Mouse (Mus musculus): ENCODE results near the gene Tecr.

The Tecr gene

DNA sequence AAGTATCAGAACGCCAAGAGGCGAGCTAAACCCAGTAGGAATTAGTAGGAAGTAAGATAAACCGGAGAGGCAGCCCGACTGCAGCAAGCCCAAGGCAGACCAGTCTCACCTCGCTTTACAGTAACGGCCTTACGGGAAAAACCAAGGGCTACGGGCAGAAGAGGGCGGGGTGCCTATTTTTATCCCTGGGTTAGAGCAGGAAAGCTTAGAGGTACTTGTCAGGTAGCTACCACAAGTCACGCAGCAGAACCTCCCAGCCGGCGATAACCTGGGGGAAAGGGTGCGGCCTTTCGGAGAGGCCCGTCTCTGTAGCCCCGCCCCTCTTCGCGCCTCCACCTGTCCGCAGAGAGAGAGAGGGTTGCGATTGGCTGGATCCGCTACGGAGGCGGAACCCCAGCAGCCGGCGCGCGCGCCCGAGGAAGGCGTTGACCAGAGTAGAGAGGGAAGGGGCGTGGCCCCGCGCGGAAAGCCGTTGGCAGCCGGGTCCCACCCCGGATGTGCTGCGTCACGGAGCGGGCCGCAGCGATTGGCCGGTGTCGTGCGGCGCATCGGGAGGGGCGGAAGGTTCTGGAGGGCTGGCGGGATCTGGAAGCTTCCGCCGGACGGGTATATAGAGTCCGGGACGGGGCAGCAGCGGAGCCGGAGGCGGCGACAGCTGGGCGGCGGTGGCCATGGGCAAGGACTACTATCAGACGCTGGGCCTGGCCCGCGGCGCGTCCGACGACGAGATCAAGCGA is at the start of gene Tecr, which contains the start of gene Dnajb1:
Gene Tecr, minus strand, starts transcription at position 311 of the 737 bp plus-strand sequence.
Gene Dnajb1, plus strand, starts transcription at position 533 of the 737 bp plus-strand sequence.
- peak; percentile 100 for DNase-seq (ENCODE audit: low spot score)

DNA sequence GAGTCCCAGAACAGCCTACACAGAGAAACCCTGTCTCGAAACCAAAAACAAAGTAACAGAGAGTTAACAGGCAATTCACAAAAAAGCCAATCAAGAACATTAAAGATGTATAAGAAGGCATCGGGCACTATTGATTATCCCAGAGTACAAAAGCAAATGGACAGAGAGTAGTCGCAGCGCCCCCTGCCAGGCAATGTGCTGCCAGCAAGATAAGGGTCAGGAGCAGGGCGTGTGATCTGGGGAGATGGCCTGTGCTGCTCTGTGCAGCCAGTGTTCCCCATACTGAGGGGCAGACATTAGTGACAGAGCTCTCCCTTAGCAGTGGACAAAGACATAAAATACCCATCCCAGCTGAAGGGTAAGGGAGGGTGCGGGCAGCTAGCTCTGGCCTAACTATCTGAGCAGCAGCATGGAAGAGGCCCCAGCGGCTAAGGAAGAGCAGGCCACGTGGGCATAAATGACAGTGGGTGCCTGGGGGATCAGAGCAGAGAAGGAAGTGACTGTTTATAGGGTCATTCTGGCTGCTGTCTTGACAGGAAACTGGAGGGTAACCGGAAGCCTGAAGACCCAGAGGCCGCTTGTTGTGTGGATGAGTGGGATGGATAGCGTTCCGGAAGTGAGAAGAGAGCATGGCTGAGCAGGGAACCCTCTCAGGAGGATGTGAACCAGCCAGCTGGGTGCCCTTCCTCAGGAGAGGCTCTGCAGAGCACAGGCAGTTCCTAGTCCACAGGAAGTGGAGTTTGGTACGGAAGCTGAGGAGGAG is 48.9 kb upstream of the Tecr start:
- DNase-seq (ENCODE audit: low spot score), result peak; percentile 75

DNA sequence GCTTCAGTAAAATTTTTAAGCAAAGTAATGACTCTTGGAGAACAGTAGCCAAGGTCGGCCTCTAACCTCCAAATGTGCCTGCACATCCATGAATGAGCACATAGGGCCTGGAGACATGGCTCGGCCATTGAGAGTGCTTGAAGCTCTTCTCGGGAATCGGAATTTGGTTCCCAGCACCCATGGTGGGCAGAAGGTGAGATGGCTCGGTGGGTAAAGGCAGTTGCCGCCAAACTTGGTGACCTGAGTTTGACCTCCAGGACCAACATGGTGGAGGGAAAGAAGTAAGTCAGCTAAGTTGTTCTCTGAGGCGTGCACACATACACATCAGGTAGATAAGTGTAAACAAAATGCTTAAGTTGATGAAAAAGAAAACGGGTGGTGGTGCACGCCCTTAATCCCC is 48.3 kb upstream of the Tecr start:
- DNase-seq (ENCODE audit: low spot score), result no peak

DNA sequence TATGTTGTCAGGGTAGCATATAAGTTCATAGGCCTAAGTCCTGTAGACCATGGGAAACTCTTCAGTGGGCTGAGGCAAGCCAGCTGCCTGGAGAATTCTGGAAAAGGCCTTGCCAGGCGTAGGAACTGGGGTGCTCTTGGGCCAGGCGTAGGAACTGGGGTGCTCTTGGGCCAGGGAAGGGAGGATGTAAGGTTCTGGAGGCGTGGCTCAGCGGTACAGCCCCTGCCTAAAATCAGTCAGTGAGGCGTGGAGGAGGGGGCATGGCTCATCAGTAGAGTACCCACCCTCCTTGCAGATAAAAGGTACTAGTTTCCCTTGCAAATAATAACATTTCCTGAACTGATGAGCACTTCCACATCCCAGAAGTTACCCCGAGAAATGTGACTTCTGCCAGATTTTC is 47.0 kb upstream of the Tecr start:
- no peak for DNase-seq (ENCODE audit: low spot score)

DNA sequence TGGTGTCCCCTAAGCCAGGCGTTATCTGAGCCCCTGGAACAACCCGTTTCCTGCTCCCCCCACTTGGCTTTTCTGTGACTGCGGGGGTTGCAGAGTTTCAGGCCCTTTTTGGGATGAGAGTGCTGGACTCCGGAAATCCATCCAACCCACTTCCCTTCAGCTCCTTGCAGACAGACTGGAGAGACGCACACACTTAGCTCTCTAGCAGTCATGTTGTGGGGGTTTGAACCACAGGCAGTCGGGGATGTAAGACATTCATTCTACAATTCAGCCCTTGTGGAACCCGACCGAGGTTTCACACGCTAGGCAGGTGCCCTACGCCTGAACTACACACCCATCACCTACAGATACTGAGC is 45.9 kb upstream of the Tecr start:
- DNase-seq (ENCODE audit: low spot score), result no peak

DNA sequence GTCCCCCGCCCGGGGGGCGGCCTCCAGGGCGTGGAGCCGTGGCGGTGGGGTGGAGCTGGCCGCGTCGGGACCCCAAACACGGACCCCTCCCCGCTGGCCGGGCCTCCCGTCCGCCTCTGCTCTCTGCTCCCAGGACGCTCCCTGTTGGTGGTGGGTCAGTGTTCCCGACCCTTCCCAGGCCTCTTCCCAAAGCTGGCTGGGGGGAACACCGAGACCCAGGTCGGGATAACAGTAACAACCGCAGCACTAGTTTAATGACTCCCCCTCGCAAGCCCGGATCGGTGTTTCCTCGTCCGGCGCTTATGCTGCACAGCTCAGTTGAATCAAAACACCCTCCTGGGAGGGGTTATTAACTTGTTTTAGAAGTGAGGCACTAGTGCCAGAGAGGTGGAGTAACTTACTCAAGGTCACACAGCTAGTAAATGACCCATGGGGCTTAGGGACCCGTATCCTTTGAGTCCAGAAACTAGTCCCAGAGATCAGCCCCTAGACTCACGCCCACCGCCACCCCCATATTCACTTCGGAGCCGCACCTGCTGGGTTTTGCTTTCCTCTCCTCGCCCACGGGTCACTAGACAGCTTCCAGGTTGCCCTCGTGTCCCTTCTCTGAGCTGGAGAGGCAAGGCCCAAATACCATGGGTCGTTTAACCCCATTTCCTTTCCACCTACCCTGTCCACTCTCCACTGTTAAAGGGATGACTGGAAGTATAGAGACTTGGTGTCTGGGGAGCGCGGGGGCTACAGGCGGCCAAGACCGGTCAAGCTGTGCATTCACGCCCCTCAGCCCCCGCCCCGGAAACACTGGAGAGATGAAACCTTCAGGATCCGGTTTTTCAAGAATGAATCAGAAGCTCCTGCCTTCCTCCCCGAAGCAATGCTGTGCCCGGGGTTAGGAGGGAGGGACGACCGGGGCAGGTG is 45.2 kb upstream of the Tecr start:
- DNase-seq (ENCODE audit: low spot score), result no peak

DNA sequence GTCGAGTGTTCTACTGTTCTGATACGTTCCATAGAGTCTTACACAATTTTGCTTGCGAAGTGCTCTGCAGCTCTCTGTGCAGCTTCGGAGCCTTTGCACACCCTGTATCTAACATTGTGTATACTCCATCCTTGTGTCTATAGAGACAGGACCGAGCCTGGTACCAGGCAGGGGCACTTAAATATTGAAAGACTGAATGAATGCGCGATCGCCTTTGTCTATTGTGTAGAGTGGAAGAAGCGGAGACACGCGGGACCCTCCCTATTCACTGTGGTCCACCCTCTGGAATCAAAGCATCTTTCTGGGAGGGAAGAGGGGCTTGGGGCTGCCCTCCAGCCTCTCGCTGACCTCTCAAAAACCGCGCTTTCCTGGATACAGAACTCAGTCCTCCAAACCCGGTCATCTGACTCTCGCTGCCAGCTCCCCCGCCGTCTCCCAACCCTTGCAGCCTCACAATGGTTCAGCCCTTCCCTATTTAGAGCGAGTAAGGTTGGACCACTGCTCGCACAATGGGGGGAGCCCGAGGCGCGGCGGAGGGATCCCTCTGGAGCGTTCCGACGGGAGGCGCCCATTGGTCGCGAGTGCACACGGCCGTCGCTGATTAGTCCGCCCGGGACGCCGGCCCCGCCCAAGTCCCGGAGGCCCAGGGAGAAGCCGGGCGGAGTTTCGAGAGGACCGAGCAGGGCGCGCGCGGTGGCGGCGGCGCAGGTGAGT is 44.4 kb upstream of the Tecr start, which contains the start of gene Gipc1:
Gene Gipc1, plus strand, starts transcription at position 648 of the 714 bp plus-strand sequence.
- peak; percentile 97 for DNase-seq (ENCODE audit: low spot score)

DNA sequence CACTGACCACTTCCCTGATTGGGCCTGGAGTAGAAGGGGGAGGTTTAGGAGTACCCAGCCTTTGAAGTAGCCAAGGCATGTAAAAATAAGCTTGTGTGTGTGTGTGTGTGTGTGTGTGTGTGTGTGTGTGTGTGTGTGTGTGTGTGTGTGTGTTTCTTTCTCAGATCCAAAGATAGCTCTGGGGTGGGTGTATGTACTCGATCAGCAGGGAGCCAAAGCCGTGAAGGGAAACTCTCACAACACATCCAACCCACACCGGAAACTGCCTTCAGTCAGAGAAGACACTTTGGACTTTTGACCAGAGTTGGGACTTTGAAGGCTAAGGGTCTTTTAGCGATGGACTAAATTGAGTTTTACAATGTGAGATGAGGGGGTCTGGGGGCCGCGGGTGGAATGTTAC is 41.9 kb upstream of the Tecr start:
- no peak for DNase-seq (ENCODE audit: low spot score)

DNA sequence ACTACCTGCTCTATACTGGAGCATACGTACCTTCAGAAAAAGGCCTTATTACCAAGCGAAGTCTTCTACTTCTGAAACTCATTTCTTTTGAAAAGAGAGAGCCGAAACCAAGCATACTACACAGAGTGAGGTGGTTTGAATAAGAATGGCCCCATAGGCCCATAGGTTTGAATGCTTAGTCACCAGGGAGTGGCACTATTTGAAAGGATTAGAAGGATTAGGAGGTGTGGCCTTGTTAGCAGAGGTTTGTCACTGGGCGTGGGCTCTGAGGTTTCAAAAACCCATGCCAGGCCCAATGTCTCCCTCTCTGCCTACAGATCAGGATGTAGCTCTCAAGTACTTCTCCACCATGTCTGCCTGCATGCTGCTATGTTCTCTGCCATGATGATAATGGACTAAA is 40.3 kb upstream of the Tecr start:
- no peak for DNase-seq (ENCODE audit: low spot score)

DNA sequence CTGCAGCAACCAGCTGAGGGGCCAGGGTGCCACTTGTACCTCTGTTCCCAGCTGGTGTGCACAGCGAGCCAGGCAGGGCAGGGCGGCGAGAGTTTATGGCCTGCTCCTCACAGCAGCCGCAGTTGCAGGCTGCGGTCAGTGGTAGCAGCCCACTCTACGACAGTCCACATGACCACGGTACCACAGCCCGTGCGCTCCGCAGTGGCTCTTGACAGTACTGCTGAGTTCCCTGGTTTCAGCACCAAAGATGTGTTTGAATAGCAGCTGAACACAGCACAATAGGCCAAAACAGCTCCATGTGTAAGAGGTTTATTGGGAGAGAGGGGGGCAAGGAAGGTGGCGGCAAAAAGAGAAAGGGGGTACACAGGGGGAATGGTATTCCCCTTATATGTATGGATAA is 39.7 kb upstream of the Tecr start:
- DNase-seq (ENCODE audit: low spot score), result no peak

DNA sequence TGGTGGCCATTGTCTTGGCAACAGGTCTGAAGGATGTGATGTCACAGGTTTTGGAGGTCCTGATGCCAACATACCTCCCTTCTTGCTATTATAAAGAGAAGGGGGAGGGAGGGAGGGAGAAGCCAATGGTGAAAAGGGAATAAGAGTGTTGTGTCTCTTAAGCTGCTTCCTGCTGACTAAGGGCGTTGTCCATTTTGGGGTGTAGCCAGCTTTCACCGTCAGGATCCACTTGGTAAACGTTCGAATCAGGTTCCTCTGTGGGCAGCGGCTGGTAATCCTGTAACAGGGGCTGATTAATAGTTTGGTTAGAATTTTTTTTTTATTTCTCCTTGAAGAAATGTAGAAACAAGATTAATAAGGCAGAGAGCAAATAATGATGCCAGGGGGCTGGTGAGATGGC is 31.9 kb upstream of the Tecr start:
- no peak for DNase-seq (ENCODE audit: low spot score)

DNA sequence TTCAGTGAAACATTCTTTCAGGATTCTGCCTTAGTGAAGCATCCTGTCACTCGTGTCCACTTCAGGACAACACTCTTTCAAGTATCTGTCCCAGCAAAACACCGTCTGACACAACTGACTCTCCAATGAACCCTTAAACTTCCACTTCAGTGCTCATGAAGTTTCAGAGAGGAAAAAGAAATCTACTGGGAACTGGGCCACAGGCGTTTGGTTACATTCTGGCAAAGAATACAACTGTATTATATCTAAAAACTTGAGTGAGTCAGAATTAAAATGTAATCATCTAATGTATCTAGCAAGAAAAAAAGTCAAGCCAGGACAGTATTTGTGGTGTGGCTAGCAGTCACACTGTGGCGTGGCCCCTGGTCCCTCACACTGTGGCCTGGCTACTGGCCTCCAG is 31.1 kb upstream of the Tecr start:
- no peak for DNase-seq (ENCODE audit: low spot score)

DNA sequence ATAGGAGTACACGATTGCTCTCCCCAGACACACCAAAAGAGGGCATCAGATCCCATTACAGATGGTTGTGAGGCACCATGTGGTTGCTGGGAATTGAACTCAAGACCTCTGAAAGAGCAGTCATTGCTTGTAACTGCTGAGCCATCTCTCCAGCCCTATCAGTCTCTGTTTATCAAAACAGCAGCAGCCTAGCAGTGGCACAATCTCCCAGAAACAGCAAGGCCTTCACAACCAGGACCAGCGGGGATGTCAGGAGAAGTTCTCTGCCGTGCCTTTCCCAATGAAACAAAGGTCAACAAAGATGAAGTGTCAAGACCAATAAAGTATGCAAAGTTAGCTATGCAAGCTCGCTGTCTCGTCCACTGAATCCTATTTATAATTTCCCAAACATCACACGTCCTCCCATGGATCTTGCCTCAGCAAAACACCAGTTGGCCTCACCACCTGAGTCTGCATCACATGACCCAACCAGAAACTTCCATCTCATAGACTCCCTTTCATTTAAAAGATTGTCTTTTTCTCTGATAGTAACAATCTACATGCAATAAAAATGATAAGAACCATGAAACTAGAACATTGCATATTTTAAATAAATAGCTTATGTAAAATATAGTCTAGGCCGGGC is 24.4 kb upstream of the Tecr start:
- no peak for DNase-seq (ENCODE audit: low spot score)

DNA sequence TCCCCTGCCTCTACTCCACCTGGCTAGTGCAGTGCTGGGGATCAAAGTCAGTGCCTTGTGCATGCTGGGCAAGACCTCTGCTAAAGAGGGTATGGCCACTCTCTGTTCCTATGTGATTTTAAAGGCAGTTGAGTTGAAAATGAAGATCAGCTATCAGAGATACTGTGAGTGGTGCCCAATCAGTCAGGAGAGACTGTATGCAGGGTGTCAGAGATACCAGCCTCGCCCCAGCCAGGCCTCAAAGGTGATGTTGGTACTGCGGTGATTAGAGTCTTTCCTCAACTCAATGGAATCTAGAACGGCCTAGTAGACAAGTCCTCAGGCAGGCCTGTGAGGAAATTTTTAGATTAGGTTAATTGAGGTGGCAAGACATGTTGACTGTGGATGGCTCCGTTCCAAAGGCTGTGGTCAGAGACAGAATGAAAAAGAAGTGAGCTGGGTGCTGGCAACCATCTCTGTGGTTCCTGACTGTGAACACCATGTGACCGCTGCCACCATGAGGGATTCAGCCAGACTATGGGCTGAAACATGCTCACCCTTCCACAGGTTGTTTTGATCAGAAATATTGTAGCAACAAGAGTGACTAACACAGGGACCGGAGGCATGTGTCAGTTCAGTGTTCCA is 18.0 kb upstream of the Tecr start:
- DNase-seq (ENCODE audit: low spot score), result no peak

DNA sequence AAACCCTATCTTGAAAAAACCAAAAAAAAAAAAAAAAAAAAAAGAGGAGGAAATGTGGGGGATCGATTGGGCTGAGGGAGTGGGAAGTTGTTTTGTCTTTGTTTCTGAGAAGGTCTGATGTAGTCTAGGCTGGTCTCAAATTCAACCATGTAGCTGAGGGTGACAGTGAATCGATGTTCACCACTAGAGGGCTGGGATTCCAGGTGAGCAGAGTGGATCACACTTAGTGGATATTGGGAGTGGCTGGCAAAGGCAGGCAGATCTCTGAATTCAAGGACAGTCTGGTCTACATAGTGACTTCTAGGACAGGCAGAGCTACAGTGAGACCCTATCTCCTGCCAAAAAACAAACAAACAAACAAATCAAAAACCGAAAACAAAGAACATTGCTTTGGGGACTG is 17.0 kb upstream of the Tecr start:
- peak; percentile 58 for DNase-seq (ENCODE audit: low spot score)

DNA sequence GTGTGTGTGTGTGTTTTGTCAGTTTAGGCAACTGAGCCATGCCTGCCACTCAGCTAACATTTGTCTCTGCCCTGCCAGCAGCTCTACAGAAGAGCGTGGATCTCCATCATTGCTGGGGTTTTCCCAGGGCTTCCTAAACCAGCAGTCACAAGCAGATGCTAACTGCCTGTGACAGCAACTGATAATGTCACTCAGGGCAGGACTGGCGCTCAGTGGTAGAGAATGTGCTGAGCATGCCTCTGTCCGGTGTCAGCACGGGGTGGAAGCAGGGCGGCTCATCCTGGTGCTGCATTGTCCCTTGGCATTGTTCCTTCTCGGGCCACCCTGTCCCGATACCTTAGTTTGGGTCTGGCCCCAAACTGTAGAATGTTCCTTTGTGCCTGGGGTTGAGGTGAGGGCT is 15.8 kb upstream of the Tecr start:
- no peak for DNase-seq (ENCODE audit: low spot score)

DNA sequence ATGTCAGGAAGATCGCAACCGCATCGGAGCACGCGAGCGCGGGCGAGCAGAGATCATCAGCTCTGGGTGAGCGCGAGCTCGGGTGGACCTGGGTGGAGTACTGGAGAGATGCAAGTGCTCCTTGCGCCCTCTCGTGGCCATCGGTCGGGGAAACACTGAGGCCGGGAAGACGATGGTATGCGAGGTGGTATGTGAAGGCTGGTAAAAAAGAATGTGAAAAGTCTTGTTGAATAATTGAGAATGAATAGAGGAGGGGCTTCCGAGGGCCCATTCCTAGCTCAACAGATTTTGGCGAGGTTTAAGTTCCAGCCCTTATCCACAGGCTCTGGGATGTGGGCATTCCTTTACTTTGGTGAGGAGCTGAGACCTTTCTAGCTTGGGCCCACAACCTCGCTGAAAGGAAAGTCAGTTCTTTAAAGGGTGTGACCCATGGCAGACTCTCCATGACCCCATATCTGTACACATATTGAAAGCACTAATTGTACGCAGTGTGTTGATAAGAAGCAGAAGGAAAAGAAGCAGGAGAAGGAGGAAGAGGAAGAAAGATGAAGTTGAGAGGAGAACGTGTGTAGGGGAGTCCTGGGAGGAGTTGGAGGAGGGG is 14.7 kb upstream of the Tecr start:
- peak; percentile 88 for DNase-seq (ENCODE audit: low spot score)

DNA sequence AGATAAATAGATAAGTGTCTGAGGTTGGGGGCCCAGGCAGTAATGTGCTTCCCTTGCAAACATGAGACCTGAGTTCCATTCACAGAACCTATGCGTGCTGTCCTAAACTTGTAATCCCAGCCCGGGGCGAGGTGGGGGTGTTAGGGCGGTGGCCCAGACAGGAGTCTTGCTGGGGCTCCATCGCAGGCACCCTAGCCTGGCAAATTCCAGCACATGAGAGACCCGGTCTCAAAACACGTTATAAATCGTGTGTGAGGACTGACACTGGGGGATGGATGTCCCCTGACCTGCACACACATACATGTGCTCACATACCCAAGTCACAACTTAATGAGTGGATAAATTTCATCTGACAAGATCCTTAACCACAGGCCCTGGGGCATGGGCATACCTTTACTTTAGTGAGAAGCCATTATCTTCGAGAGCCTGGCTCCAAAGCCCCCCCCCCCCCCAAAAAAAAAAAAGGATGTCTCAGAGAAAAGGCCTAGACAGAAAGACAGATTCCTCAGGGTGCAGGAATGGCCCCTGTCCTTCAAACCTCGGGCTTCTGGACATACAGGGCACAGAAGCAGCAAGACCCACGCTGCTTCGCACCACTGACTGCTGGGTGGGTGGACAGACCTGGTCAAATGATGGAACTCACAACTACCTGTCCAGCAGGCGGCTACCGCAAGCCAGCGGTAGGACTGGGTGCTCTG is 14.1 kb upstream of the Tecr start:
- DNase-seq (ENCODE audit: low spot score), result no peak

DNA sequence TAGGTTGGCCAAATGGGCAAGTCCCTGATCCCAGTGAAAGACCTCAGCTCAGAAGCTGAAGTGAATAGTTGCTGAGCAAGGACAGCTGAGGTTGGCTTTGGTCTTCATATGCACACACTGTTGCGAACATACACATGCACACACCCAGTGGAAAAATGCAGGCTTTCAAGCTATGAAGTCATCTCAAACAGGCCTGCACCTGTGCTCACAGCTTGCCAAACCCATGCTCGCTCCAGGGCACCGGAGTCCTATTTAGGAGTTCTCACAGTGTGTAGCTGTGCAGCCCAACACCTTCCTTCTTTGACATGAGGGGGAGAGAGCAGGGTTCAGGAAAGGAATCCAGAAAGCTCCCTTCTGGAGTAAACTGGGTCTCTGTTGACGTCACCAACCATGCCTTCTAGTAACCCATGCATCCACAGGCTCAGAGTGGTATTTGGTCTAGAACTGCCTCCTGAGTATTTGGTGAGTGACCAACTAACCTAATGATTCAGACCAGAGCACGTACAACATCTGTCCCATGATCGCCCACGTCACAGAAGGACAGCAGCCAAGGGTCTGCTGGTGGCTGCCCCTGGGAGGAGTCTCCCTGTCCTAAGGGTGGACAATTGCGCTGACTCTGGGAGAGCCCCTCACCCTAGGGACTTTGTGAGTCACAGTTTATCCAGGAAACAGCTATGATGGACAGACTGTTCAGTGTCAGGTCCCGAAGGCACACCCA is 12.0 kb upstream of the Tecr start:
- DNase-seq (ENCODE audit: low spot score), result no peak

Data from lung, postnatal 25 days (tissue).